Mouse (Mus musculus): ENCODE measurements around the gene Pou2f3. TPM values are rescaled to one million over a fixed set of nuclear protein-coding genes. Genes with fewer than 3 reads are reported as not detected.

The Pou2f3 gene
- polyA plus RNA-seq, 1 experiment from 2014 or later, result 0.24 TPM

DNA sequence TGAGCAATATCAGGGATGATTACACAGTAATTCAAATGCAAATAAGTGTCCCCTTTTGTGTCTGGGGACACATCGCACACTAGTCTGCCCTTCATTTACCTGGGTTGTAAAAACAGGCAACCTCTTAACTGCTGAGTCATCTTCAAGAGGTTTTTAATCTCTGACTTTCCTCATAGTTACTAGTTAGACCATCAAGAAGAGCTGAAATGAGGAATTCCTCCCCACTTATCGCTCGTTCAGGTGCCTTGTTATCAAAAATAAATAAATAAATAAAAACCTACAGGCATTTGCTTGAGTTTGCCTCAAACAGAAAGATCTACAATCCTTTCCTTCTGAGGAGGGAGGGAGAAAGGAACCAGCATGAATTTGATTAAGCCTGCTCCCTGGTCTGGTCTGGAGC, 101.4 kb downstream of the Pou2f3 start:
- no peak overlapping the region for H3K9ac ChIP-seq (ENCODE audit: low read depth, low read length)
- no peak overlapping the region for H3K27ac ChIP-seq (ENCODE audit: low read length)
- H3K4me2 ChIP-seq (ENCODE audit: low read depth, low read length), result no peak overlapping the region
- WGBS, result 83% methylated on average over 3 of the region's 3 CpGs
- H3K9me3 ChIP-seq (ENCODE audit: control insufficient read depth, low read length), result no peaks in the 10 kb centered on the region
- no peaks in the 10 kb centered on the region for H3K27me3 ChIP-seq (replicated peaks; ENCODE audit: control insufficient read depth, insufficient read depth, low read length)
- H3K4me3 ChIP-seq (ENCODE audit: low read length), result no peak overlapping the region
- H3K36me3 ChIP-seq (ENCODE audit: control insufficient read depth, insufficient read depth, low read length), result no peaks in the 10 kb centered on the region
- no peak for ATAC-seq
- peaks cover 2% of the 10 kb centered on the region for H3K4me1 ChIP-seq (ENCODE audit: control insufficient read depth, insufficient read depth, low read length)

DNA sequence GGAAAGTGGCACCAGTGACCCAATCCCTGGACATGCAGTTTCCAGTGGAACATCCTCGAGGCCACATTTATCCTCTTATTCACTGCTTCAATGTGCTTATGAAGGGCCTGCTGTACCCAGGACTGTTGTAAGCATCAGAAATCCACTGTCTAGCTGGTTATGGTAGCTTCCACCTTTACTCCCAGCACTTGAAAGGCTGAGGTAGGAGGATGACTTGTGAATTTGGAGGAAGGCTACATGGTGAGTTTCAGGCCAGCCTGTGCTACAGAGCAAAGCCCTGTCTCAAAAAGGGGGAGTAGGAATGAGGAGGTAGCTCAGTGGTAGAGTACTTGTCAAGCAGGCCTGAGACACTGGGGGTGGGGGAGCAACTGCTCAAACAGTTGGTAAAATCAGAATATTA, 102.1 kb downstream of the Pou2f3 start:
- WGBS, result 82% methylated on average over 1 of the region's 1 CpGs
- H3K9me3 ChIP-seq (ENCODE audit: control insufficient read depth, low read length), result no peaks in the 10 kb centered on the region
- H3K27me3 ChIP-seq (replicated peaks; ENCODE audit: control insufficient read depth, insufficient read depth, low read length), result no peaks in the 10 kb centered on the region
- no peak overlapping the region for H3K9ac ChIP-seq (ENCODE audit: low read depth, low read length)
- H3K4me3 ChIP-seq (ENCODE audit: low read length), result no peak overlapping the region
- ATAC-seq, result no peak
- no peak overlapping the region for H3K4me2 ChIP-seq (ENCODE audit: low read depth, low read length)
- H3K4me1 ChIP-seq (ENCODE audit: control insufficient read depth, insufficient read depth, low read length), result peaks cover 7% of the 10 kb centered on the region
- H3K36me3 ChIP-seq (ENCODE audit: control insufficient read depth, insufficient read depth, low read length), result no peaks in the 10 kb centered on the region
- no peak overlapping the region for H3K27ac ChIP-seq (ENCODE audit: low read length)

DNA sequence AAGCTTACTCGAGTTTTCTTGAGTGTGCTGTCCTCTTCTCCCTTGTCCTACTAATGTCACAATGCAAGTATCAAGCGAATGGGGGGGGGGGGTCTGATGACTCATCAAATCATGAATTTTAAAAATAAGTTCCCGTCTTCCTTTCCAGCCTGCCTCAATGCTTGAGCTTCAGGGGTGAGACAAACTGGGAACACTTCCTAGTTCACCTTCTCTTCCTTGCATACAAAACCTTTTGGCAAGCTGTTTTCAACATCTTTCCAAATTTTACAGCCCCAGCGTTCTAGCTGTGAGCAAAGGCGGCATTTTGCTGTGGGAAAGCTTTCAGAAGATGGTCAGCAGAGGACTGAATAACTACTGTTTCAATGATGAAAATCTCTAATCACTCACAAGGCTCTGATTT, 102.6 kb downstream of the Pou2f3 start:
- H3K4me2 ChIP-seq (ENCODE audit: low read depth, low read length), result no peak overlapping the region; the same call in 1 of the 2 replicates
- no peaks in the 10 kb centered on the region for H3K36me3 ChIP-seq (ENCODE audit: control insufficient read depth, insufficient read depth, low read length)
- H3K4me3 ChIP-seq (ENCODE audit: low read length), result no peak overlapping the region
- H3K4me1 ChIP-seq (ENCODE audit: control insufficient read depth, insufficient read depth, low read length), result peaks cover 12% of the 10 kb centered on the region
- ATAC-seq, result no peak
- no peak overlapping the region for H3K27ac ChIP-seq (ENCODE audit: low read length)
- H3K9me3 ChIP-seq (ENCODE audit: control insufficient read depth, low read length), result no peaks in the 10 kb centered on the region
- no peaks in the 10 kb centered on the region for H3K27me3 ChIP-seq (replicated peaks; ENCODE audit: control insufficient read depth, insufficient read depth, low read length)
- H3K9ac ChIP-seq (ENCODE audit: low read depth, low read length), result no peak overlapping the region
- 58% methylated on average over 5 of the region's 5 CpGs for WGBS

DNA sequence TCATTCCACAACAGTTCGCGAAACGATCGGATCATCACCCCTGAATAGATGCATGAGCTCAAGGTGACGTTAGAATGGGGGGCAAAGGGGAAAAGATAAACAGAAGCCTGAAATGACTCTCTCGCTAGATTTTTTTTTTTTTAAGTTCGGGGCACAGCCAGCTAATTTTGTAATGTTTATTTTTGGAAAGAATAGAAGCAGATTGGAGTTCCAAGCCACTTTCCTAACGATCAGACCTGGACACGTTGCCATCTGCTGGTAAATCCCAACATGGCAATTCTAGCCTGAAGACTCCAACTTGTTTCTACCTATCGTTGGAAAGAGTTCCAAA, 103.0 kb downstream of the Pou2f3 start, which contains the start of gene Arhgef12:
Gene Arhgef12 (minus strand): TSS at position 53 of the 331 bp plus-strand sequence.
- 21% methylated on average over 10 of the region's 10 CpGs for WGBS

DNA sequence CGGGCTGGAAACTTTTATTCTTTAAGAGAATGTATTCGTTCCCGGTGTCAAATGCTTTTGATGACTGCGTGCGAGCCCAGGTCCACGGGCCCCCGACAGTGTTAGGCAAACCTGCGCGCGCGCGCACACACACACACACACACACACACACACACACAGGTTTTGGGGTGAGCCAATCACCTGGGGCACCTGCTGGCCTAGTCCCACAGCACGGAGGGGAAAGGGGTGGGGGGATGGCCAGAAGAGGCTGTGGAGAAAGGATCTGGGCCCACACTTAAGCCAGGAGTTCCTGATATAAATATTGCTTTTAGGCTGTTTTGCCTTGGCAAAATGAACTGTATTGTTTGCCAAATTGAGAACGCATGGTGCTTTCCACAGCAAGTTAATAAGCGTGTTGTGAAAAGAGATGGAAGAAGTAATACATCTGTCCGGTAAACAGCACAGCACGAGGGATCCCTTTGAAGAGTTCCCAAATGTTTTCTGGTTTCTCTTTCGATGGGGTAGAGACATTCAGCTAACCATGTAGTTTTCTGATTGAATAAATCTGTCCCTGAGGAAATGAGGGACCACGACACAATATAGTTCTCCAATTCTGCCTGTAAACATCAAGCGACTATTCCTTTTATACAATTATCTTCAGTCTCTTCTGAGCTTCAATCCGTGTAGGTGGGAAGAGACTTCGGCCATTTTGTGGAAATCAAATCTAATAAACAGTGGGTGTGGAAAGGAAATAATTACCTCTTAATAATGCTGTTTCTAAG, 103.6 kb downstream of the Pou2f3 start:
- Histone ChIP-seq H3K9ac (ENCODE audit: low read depth, low read length) (peak overlapping the region; percentile 93), H3K4me1 (ENCODE audit: control insufficient read depth, insufficient read depth, low read length) (peaks cover 19% of the 10 kb centered on the region), H3K27ac (ENCODE audit: low read length) (peak overlapping the region; percentile 93), H3K4me2 (ENCODE audit: low read depth, low read length) (peak overlapping the region; percentile 77), H3K9me3 (ENCODE audit: control insufficient read depth, low read length) (no peaks in the 10 kb centered on the region), H3K27me3 (replicated peaks; ENCODE audit: control insufficient read depth, insufficient read depth, low read length) (no peaks in the 10 kb centered on the region), H3K36me3 (ENCODE audit: control insufficient read depth, insufficient read depth, low read length) (no peaks in the 10 kb centered on the region), H3K4me3 (ENCODE audit: low read length) (peak overlapping the region; percentile 89)
- peak; percentile 26 for ATAC-seq
- 13% methylated on average over 22 of the region's 22 CpGs for WGBS

More for the DNA sequence above, 103.0 kb downstream of the Pou2f3 start, which contains the start of gene Arhgef12:
- Histone ChIP-seq H3K4me3 (ENCODE audit: low read length) (peak within 1 kb of the TSS; percentile 89), H3K9ac (ENCODE audit: low read depth, low read length) (peak within 1 kb of the TSS; percentile 93), H3K4me1 (ENCODE audit: control insufficient read depth, insufficient read depth, low read length) (peaks cover 16% of the 10 kb centered on the region), H3K4me2 (ENCODE audit: low read depth, low read length) (peak within 1 kb of the TSS; percentile 77), H3K9me3 (ENCODE audit: control insufficient read depth, low read length) (no peaks in the 10 kb centered on the region), H3K36me3 (ENCODE audit: control insufficient read depth, insufficient read depth, low read length) (no peaks in the 10 kb centered on the region), H3K27me3 (replicated peaks; ENCODE audit: control insufficient read depth, insufficient read depth, low read length) (no peaks in the 10 kb centered on the region), H3K27ac (ENCODE audit: low read length) (peak within 1 kb of the TSS; percentile 93)
- no peak for ATAC-seq

DNA sequence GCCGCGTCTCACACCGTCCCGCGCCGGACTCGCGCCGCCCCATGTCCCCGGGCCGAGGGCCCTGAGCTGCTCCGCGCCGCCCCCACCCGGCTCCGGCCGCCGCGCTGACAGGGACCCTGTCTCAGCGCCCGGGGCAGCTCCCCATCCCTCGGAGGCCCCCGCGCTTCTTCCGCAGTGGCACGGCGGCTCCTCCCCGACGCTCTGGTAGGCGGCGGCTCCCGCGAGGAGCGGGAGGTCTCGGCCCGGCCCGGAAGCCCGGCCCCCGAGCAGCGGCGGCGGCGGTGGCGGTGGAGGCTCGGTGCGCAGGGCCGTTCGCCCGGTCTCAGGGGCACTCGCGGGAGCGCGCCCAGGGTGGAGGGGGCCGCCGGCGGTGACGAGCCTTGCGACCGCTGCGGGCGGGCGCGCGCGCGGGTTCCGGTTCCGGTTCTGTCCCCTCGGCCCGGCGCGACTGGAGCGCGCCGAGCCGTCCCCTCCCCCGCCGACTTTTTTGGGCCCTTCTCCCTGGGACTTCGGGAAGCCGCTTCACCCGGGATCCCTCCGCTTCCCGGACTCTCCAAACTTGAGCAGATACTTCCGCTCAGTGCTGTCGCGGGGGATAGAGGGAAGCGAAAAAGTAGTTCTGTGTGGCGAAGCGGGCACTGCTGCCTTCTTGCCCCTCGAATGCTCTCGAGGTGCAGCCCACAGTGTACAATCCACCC, 104.4 kb downstream of the Pou2f3 start:
- no peaks in the 10 kb centered on the region for H3K36me3 ChIP-seq (ENCODE audit: control insufficient read depth, insufficient read depth, low read length)
- peak; percentile 87 for ATAC-seq
- WGBS, result under 1% methylated on average over 89 of the region's 91 CpGs
- no peaks in the 10 kb centered on the region for H3K9me3 ChIP-seq (ENCODE audit: control insufficient read depth, low read length)
- H3K9ac ChIP-seq (ENCODE audit: low read depth, low read length), result peak overlapping the region; percentile 93
- H3K27ac ChIP-seq (ENCODE audit: low read length), result peak overlapping the region; percentile 93
- H3K27me3 ChIP-seq (replicated peaks; ENCODE audit: control insufficient read depth, insufficient read depth, low read length), result no peaks in the 10 kb centered on the region
- H3K4me2 ChIP-seq (ENCODE audit: low read depth, low read length), result peak overlapping the region; percentile 77
- peak overlapping the region; percentile 89 for H3K4me3 ChIP-seq (ENCODE audit: low read length)
- peaks cover 19% of the 10 kb centered on the region for H3K4me1 ChIP-seq (ENCODE audit: control insufficient read depth, insufficient read depth, low read length)

- H3K27me3 ChIP-seq (replicated peaks; ENCODE audit: control insufficient read depth, insufficient read depth, low read length), result no peaks in the 10 kb centered on the region
- ATAC-seq, result no peak
- H3K4me1 ChIP-seq (ENCODE audit: control insufficient read depth, insufficient read depth, low read length), result peaks cover 19% of the 10 kb centered on the region
Observed at GRCm38 (mm10) chr9:43104873-43105663, 105.1 kb downstream of the Pou2f3 start.

GRCm38 (mm10) chr9:43104526-43104872, 105.7 kb downstream of the Pou2f3 start:
- Histone ChIP-seq H3K27ac (ENCODE audit: low read length) (no peak overlapping the region; the same call in 1 of the 2 replicates), H3K4me2 (ENCODE audit: low read depth, low read length) (peak overlapping the region; percentile 77), H3K36me3 (ENCODE audit: control insufficient read depth, insufficient read depth, low read length) (no peaks in the 10 kb centered on the region), H3K27me3 (replicated peaks; ENCODE audit: control insufficient read depth, insufficient read depth, low read length) (no peaks in the 10 kb centered on the region), H3K4me3 (ENCODE audit: low read length) (peak overlapping the region; percentile 89), H3K4me1 (ENCODE audit: control insufficient read depth, insufficient read depth, low read length) (peaks cover 19% of the 10 kb centered on the region), H3K9ac (ENCODE audit: low read depth, low read length) (peak overlapping the region; percentile 93), H3K9me3 (ENCODE audit: control insufficient read depth, low read length) (no peaks in the 10 kb centered on the region)
- no peak for ATAC-seq
- WGBS, result 1% methylated on average over 4 of the region's 4 CpGs

More at GRCm38 (mm10) chr9:43104873-43105663, 105.1 kb downstream of the Pou2f3 start:
- Histone ChIP-seq H3K36me3 (ENCODE audit: control insufficient read depth, insufficient read depth, low read length) (no peaks in the 10 kb centered on the region), H3K9me3 (ENCODE audit: control insufficient read depth, low read length) (no peaks in the 10 kb centered on the region), H3K27ac (ENCODE audit: low read length) (peak overlapping the region; percentile 93), H3K4me3 (ENCODE audit: low read length) (peak overlapping the region; percentile 89), H3K4me2 (ENCODE audit: low read depth, low read length) (peak overlapping the region; percentile 77), H3K9ac (ENCODE audit: low read depth, low read length) (peak overlapping the region; percentile 93)
- under 1% methylated on average over 40 of the region's 40 CpGs for WGBS
